Mouse (Mus musculus) hindbrain, embryonic 14.5 days (tissue): ENCODE results near the gene Zkscan17. TPM values are rescaled to one million over a fixed set of nuclear protein-coding genes. Genes with fewer than 3 reads are reported as not detected.

Source experiments
- ATAC-seq: fragments of 200-750 bp; cut with Nextera tagmentation; 2 replicates; pipeline ENCODE4 v1.8.0; 2017; ENCODE audit warnings: moderate number of reproducible peaks, mild to moderate bottlenecking, moderate TSS enrichment, moderate library complexity; ENCODE audit not compliant: low FRiP score
- DNase-seq: peaks from one replicate; pipeline ENCODE4 v3.0.0-alpha.2; 2015; ENCODE audit warnings: low spot score
- H3K27ac ChIP-seq: fragments of 300-500 bp; sonication (generic); 2 replicates; pipeline ENCODE4 v1.5.1; 2014; ENCODE audit warnings: mild to moderate bottlenecking, moderate library complexity
- H3K27me3 ChIP-seq: fragments of 300-500 bp; sonication (generic); 2 replicates; pipeline ENCODE4 v1.6.1; 2014; ENCODE audit warnings: mild to moderate bottlenecking, low read length, mixed read lengths; ENCODE audit not compliant: control insufficient read depth, insufficient read depth
- H3K36me3 ChIP-seq: fragments of 300-500 bp; sonication (generic); replicated peaks from 2 replicates; pipeline ENCODE4 v1.6.1; 2014; ENCODE audit not compliant: control insufficient read depth, insufficient read depth
- H3K4me1 ChIP-seq: fragments of 300-500 bp; sonication (generic); replicated peaks from 2 replicates; pipeline ENCODE4 v1.6.1; 2014; ENCODE audit warnings: antibody characterized with exemption, low read length, mixed read lengths; ENCODE audit not compliant: control insufficient read depth, insufficient read depth
- H3K4me2 ChIP-seq: fragments of 300-500 bp; sonication (generic); replicated peaks from 2 replicates; pipeline ENCODE4 v1.6.1; 2014; ENCODE audit warnings: mild to moderate bottlenecking, moderate library complexity
- H3K4me3 ChIP-seq: fragments of 300-500 bp; sonication (generic); replicated peaks from 2 replicates; pipeline ENCODE4 v1.5.1; 2014; ENCODE audit warnings: mild to moderate bottlenecking, low read length
- H3K9ac ChIP-seq: fragments of 300-500 bp; sonication (generic); 2 replicates; pipeline ENCODE4 v1.6.1; 2014
- H3K9me3 ChIP-seq: fragments of 300-500 bp; sonication (generic); 2 replicates; pipeline ENCODE4 v1.6.1; 2016; ENCODE audit warnings: low read length; ENCODE audit not compliant: control insufficient read depth
- WGBS: fragments of 180-500 bp; shearing (Covaris S2); extraction: QIAGEN DNeasy Blood & Tissue Kit; methylation state at CpG from one replicate; pipeline ENCODE4 v1.1.7; 2014; 5-methylcytosine and 5-hydroxymethylcytosine counted together
- polyA plus RNA-seq: library from polyadenylated mRNA; unstranded; fragments of >200 nt; fragmentation: Nextera tagmentation; extraction: Ambion mirVana; gene quantifications from 2 replicates; pipeline ENCODE4 v1.2.1, GENCODE M21; 2014

Gene Zkscan17
- polyA plus RNA-seq, 1 experiment from 2014 or later: 13.7 TPM

GRCm38 (mm10) chr11:59543376-59543775, 16.8 kb upstream of the Zkscan17 start:
- no peak overlapping the region for H3K4me3 ChIP-seq
- no peaks in the 10 kb centered on the region for H3K36me3 ChIP-seq
- H3K4me1 ChIP-seq: no peaks in the 10 kb centered on the region
- H3K4me2 ChIP-seq: no peak overlapping the region
- H3K27ac ChIP-seq: no peak overlapping the region
- DNase-seq (no peak), ATAC-seq (no peak)
- WGBS: 85% methylated on average over 3 of the region's 3 CpGs
- H3K9ac ChIP-seq: no peak overlapping the region
- H3K27me3 ChIP-seq: no peaks in the 10 kb centered on the region
- H3K9me3 ChIP-seq: no peaks in the 10 kb centered on the region

- Histone ChIP-seq H3K4me2 (no peak overlapping the region), H3K4me1 (no peaks in the 10 kb centered on the region), H3K27ac (no peak overlapping the region), H3K27me3 (no peaks in the 10 kb centered on the region), H3K36me3 (no peaks in the 10 kb centered on the region), H3K9ac (no peak overlapping the region), H3K4me3 (no peak overlapping the region), H3K9me3 (no peaks in the 10 kb centered on the region)
- WGBS: 80% methylated on average over 6 of the region's 6 CpGs
- no peak for ATAC-seq
- DNase-seq: no peak
Measured at GRCm38 (mm10) chr11:59542442-59542841, 15.9 kb upstream of the Zkscan17 start.

- Histone ChIP-seq H3K27ac (no peak within 1 kb of the TSS), H3K9ac (no peak within 1 kb of the TSS), H3K27me3 (no peaks in the 10 kb centered on the region), H3K9me3 (no peaks in the 10 kb centered on the region), H3K4me1 (no peaks in the 10 kb centered on the region), H3K36me3 (no peaks in the 10 kb centered on the region), H3K4me2 (no peak within 1 kb of the TSS), H3K4me3 (no peak within 1 kb of the TSS)
- ATAC-seq (no peak), DNase-seq (no peak)
- 62% methylated on average over 3 of the region's 3 CpGs for WGBS
Measured at GRCm38 (mm10) chr11:59541324-59541723, 14.8 kb upstream of the Zkscan17 start, which contains the start of gene Nlrp3. Gene Nlrp3 (plus strand): TSS chr11:59541568.

GRCm38 (mm10) chr11:59540123-59540522, 13.6 kb upstream of the Zkscan17 start:
- no peak for ATAC-seq

GRCm38 (mm10) chr11:59538387-59538786, 11.8 kb upstream of the Zkscan17 start:
- no peak for ATAC-seq
- Histone ChIP-seq H3K9me3 (no peaks in the 10 kb centered on the region), H3K27me3 (no peaks in the 10 kb centered on the region), H3K4me3 (no peak overlapping the region), H3K4me1 (no peaks in the 10 kb centered on the region), H3K9ac (no peak overlapping the region), H3K27ac (no peak overlapping the region), H3K4me2 (no peak overlapping the region), H3K36me3 (no peaks in the 10 kb centered on the region)
- WGBS: 39% methylated on average over 11 of the region's 11 CpGs
- DNase-seq: no peak

More at GRCm38 (mm10) chr11:59540123-59540522, 13.6 kb upstream of the Zkscan17 start:
- no peaks in the 10 kb centered on the region for H3K36me3 ChIP-seq
- no peak for DNase-seq
- no peak overlapping the region for H3K27ac ChIP-seq
- no peak overlapping the region for H3K9ac ChIP-seq
- H3K9me3 ChIP-seq: no peaks in the 10 kb centered on the region
- no peaks in the 10 kb centered on the region for H3K4me1 ChIP-seq
- no peak overlapping the region for H3K4me2 ChIP-seq
- WGBS: 87% methylated on average over 3 of the region's 3 CpGs
- no peak overlapping the region for H3K4me3 ChIP-seq
- H3K27me3 ChIP-seq: no peaks in the 10 kb centered on the region

- no peaks in the 10 kb centered on the region for H3K27me3 ChIP-seq
- no peaks in the 10 kb centered on the region for H3K9me3 ChIP-seq
- DNase-seq (no peak), ATAC-seq (no peak)
- H3K27ac ChIP-seq: no peak overlapping the region
- H3K4me3 ChIP-seq: no peak overlapping the region
- H3K9ac ChIP-seq: no peak overlapping the region
- no peaks in the 10 kb centered on the region for H3K4me1 ChIP-seq
- 71% methylated on average over 16 of the region's 16 CpGs for WGBS
- H3K4me2 ChIP-seq: no peak overlapping the region
- H3K36me3 ChIP-seq: no peaks in the 10 kb centered on the region
Measured at GRCm38 (mm10) chr11:59537218-59538130, 10.9 kb upstream of the Zkscan17 start.

GRCm38 (mm10) chr11:59531562-59531961, 5.0 kb upstream of the Zkscan17 start:
- no peak overlapping the region for H3K27ac ChIP-seq
- ATAC-seq (no peak), DNase-seq (no peak)
- H3K9me3 ChIP-seq: no peaks in the 10 kb centered on the region
- no peaks in the 10 kb centered on the region for H3K27me3 ChIP-seq
- WGBS: 83% methylated on average over 5 of the region's 5 CpGs
- H3K4me3 ChIP-seq: no peak overlapping the region
- no peak overlapping the region for H3K9ac ChIP-seq
- no peak overlapping the region for H3K4me2 ChIP-seq
- 0 out of 2 replicates have a peak, but pooled peaks cover 5% of the 10 kb centered on the region for H3K4me1 ChIP-seq
- H3K36me3 ChIP-seq: no peaks in the 10 kb centered on the region

- Histone ChIP-seq H3K36me3 (no peaks in the 10 kb centered on the region), H3K27ac (no peak overlapping the region), H3K4me2 (no peak overlapping the region), H3K9ac (no peak overlapping the region), H3K27me3 (no peaks in the 10 kb centered on the region), H3K4me1 (0 out of 2 replicates have a peak, but pooled peaks cover 5% of the 10 kb centered on the region), H3K9me3 (no peaks in the 10 kb centered on the region), H3K4me3 (no peak overlapping the region)
- WGBS: 73% methylated on average over 6 of the region's 6 CpGs
- DNase-seq (no peak), ATAC-seq (no peak; the same call in 1 of the 2 replicates)
Measured at GRCm38 (mm10) chr11:59530870-59531535, 4.5 kb upstream of the Zkscan17 start.

GRCm38 (mm10) chr11:59530221-59530620, 3.7 kb upstream of the Zkscan17 start:
- no peak overlapping the region for H3K27ac ChIP-seq
- H3K4me1 ChIP-seq: 0 out of 2 replicates have a peak, but pooled peaks cover 5% of the 10 kb centered on the region
- no peak overlapping the region for H3K4me3 ChIP-seq
- no peaks in the 10 kb centered on the region for H3K36me3 ChIP-seq
- H3K27me3 ChIP-seq: no peaks in the 10 kb centered on the region
- ATAC-seq (no peak), DNase-seq (no peak)
- H3K4me2 ChIP-seq: no peak overlapping the region
- H3K9ac ChIP-seq: no peak overlapping the region
- WGBS: 82% methylated on average over 5 of the region's 5 CpGs
- H3K9me3 ChIP-seq: no peaks in the 10 kb centered on the region
